In genomic region chr13:45857416-45857815, GRCm38 (mm10) we compare ENCODE assay signal across 26 mouse cellular contexts.
DNase-seq lines count a peak whose midpoint lies in the region; ATAC-seq and TF ChIP-seq lines count a peak whose summit lies in the region.
"Had no signal": no experiment of that assay in that cellular context is flagged by ENCODE, and none has a peak within 500 bp of the region (broad histone marks: within the 10 kb centered on the region; RNA-seq: fewer than 3 reads in every experiment).

No protein-coding gene starts in this region.

- peak; percentile 46 for DNase-seq in heart, adult 11 months
- DNase-seq in heart, postnatal 4 days = no peak
- peak; percentile 33 for DNase-seq in lung, embryonic 14.5 days
- no peak for DNase-seq in lung, adult 2 months
- DNase-seq in lung, postnatal 10 days = peak; percentile 10
- no peak for DNase-seq in forebrain, embryonic 10.5 days (ENCODE audit: extremely low spot score, low spot score)
- DNase-seq: adrenal gland, postnatal 10 days; adrenal gland, postnatal 36 days; cerebellum, adult 11 months; cerebellum, adult 2 months; cerebellum, adult 9-11 months; cerebellum, postnatal 25 days; gastrocnemius, postnatal 25 days had no signal

- H3K4me2 ChIP-seq in lung, embryonic 14.5 days = no peak overlapping the region
- H3K4me2 ChIP-seq: embryonic facial prominence, embryonic 12.5 days; embryonic facial prominence, embryonic 15.5 days; forebrain, embryonic 12.5 days; forebrain, embryonic 15.5 days; heart, embryonic 11.5 days; hindbrain, embryonic 14.5 days had no signal

- no peaks in the 10 kb centered on the region for H3K9me3 ChIP-seq in lung, embryonic 14.5 days (ENCODE audit: low read depth, low read length)
- no peaks in the 10 kb centered on the region for H3K9me3 ChIP-seq in forebrain, embryonic 10.5 days
- H3K9me3 ChIP-seq: embryonic facial prominence, embryonic 12.5 days; embryonic facial prominence, embryonic 15.5 days; forebrain, embryonic 12.5 days; forebrain, embryonic 15.5 days; G1E; hindbrain, embryonic 10.5 days had no signal

- no peak overlapping the region for H3K27ac ChIP-seq in lung, embryonic 14.5 days (ENCODE audit: low read depth)
- no peak overlapping the region for H3K27ac ChIP-seq in forebrain, embryonic 10.5 days
- H3K27ac ChIP-seq: embryonic facial prominence, embryonic 12.5 days; embryonic facial prominence, embryonic 15.5 days; forebrain, embryonic 12.5 days; forebrain, embryonic 15.5 days; hindbrain, embryonic 10.5 days; hindbrain, embryonic 14.5 days; hindbrain, postnatal 0 days had no signal

- no peak for TF ChIP-seq POLR2A in lung, adult 2 months (IDR thresholded peaks at IDR 0.05; ENCODE audit: borderline replicate concordance, extremely low read depth, low read depth, low read length)

- WGBS in lung, embryonic 14.5 days = 75% methylated on average over 8 of the region's 8 CpGs
- whole genome bisulfite sequencing in lung, adult 2 months = 74% methylated on average over 8 of the region's 8 CpGs
- WGBS in forebrain, embryonic 10.5 days = 93% methylated on average over 8 of the region's 8 CpGs

- ATAC-seq in lung, embryonic 14.5 days (ENCODE audit: insufficient read depth) = peak; percentile 11; the same call in 1 of the 2 replicates
- no peak for ATAC-seq in cerebellum, adult (ENCODE audit: insufficient number of reproducible peaks, low FRiP score, low TSS enrichment)
- no peak for ATAC-seq in granulocyte monocyte progenitor cell, adult 5-6 weeks (replicated peaks; ENCODE audit: poor library complexity, severe bottlenecking)
- ATAC-seq: forebrain, embryonic 15.5 days; hindbrain, postnatal 0 days; Patski had no signal

- no peak overlapping the region for H3K9ac ChIP-seq in lung, embryonic 14.5 days
- H3K9ac ChIP-seq: embryonic facial prominence, embryonic 12.5 days; embryonic facial prominence, embryonic 15.5 days; forebrain, embryonic 12.5 days; forebrain, embryonic 15.5 days; hindbrain, embryonic 14.5 days had no signal

- H3K36me3 ChIP-seq in lung, embryonic 14.5 days (ENCODE audit: insufficient read depth) = no peaks in the 10 kb centered on the region
- no peaks in the 10 kb centered on the region for H3K36me3 ChIP-seq in forebrain, embryonic 10.5 days (replicated peaks)
- H3K36me3 ChIP-seq: embryonic facial prominence, embryonic 12.5 days; embryonic facial prominence, embryonic 15.5 days; forebrain, embryonic 12.5 days; forebrain, embryonic 15.5 days; hindbrain, embryonic 10.5 days had no signal

- no peak overlapping the region for H3K4me3 ChIP-seq in lung, embryonic 14.5 days (ENCODE audit: low read depth, low read length)
- no peak overlapping the region for H3K4me3 ChIP-seq in lung, adult 2 months (replicated peaks; ENCODE audit: extremely low read depth, low read depth, low read length)
- no peak overlapping the region for H3K4me3 ChIP-seq in forebrain, embryonic 10.5 days
- H3K4me3 ChIP-seq: embryonic facial prominence, embryonic 12.5 days; embryonic facial prominence, embryonic 15.5 days; forebrain, embryonic 12.5 days; forebrain, embryonic 15.5 days; hindbrain, embryonic 10.5 days had no signal

- no peaks in the 10 kb centered on the region for H3K4me1 ChIP-seq in lung, embryonic 14.5 days (ENCODE audit: insufficient read depth)
- H3K4me1 ChIP-seq in lung, adult 2 months (ENCODE audit: control insufficient read depth, insufficient read depth, low read length) = peaks cover 6% of the 10 kb centered on the region; the same call in 1 of the 2 replicates
- H3K4me1 ChIP-seq in forebrain, embryonic 10.5 days = peaks cover 17% of the 10 kb centered on the region
- H3K4me1 ChIP-seq: embryonic facial prominence, embryonic 12.5 days had no signal

- no peaks in the 10 kb centered on the region for H3K27me3 ChIP-seq in lung, embryonic 14.5 days (ENCODE audit: insufficient read depth, low read length)
- no peaks in the 10 kb centered on the region for H3K27me3 ChIP-seq in forebrain, embryonic 10.5 days (ENCODE audit: poor library complexity, severe bottlenecking)
- H3K27me3 ChIP-seq: CH12.LX; embryonic facial prominence, embryonic 12.5 days; embryonic facial prominence, embryonic 15.5 days; forebrain, embryonic 12.5 days; forebrain, embryonic 15.5 days; Patski had no signal

- TF ChIP-seq CTCF in lung, embryonic 14.5 days (IDR thresholded peaks at IDR 0.05; ENCODE audit: low read depth) = no peak
- TF ChIP-seq CTCF in lung, adult 2 months (IDR thresholded peaks at IDR 0.05; ENCODE audit: insufficient read depth, low read length) = no peak

Comparison
In these comparisons a context has a peak if more than half of its experiments do, and no peak if none do; other contexts are left out.
1. DNase-seq: peak in heart, adult 11 months (single experiment), lung, embryonic 14.5 days (single experiment) and lung, postnatal 10 days (single experiment); none in heart, postnatal 4 days (single experiment), lung, adult 2 months (single experiment) and forebrain, embryonic 10.5 days (single experiment).